Comparison of ENCODE assay signal across 6 mouse cellular contexts in the genomic region with DNA sequence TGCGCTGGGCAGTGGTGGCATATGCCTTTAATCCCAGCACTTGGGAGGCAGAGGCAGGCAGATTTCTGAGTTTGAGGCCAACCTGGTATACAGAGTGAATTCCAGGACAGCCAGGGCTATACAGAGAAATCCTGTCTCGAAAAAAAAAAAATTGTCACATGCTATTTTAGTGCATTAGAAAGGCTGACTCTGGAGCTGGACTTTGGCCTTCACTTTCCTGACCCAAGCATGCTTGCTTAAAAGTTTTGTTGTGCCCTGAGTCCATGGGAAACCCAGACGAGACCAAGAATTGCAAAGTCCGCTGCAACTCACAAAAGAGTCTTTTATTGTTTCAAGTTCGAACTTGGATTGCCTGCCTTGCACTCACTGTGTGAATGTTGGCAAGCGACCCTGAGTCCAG. TPM values are rescaled to one million over a fixed set of nuclear protein-coding genes. Genes with fewer than 3 reads are reported as not detected.
DNase-seq lines count a peak whose midpoint lies in the region; ATAC-seq and TF ChIP-seq lines count a peak whose summit lies in the region.
"Not testable (repeated sequence)": the region's sequence is repeated elsewhere in the genome, so short reads cannot be mapped to it uniquely, and the experiment has no call there.

No protein-coding gene starts in this region.

- 60% methylated on average over 6 of the region's 6 CpGs for WGBS in intestine, embryonic 14.5 days
- 38% methylated on average over 6 of the region's 6 CpGs for WGBS in intestine, postnatal 0 days
- 40% methylated on average over 6 of the region's 6 CpGs for WGBS in kidney, adult 2 months
- 41% methylated on average over 6 of the region's 6 CpGs for whole genome bisulfite sequencing in kidney, embryonic 16.5 days
- 39% methylated on average over 6 of the region's 6 CpGs for WGBS in liver, adult 2 months

- H3K36me3 ChIP-seq in intestine, embryonic 14.5 days (ENCODE audit: control insufficient read depth, insufficient read depth, low read length); intestine, postnatal 0 days (ENCODE audit: control insufficient read depth, insufficient read depth); kidney, adult 2 months (ENCODE audit: control insufficient read depth, insufficient read depth, low read length); kidney, embryonic 16.5 days (ENCODE audit: insufficient read depth, low read length); liver, adult 2 months (ENCODE audit: control insufficient read depth, insufficient read depth, low read length): not testable (repeated sequence)

- not testable (repeated sequence) for H3K27me3 ChIP-seq in intestine, embryonic 14.5 days (replicated peaks; ENCODE audit: control insufficient read depth, insufficient read depth, low read length); intestine, postnatal 0 days (replicated peaks; ENCODE audit: control insufficient read depth, insufficient read depth, low read length); kidney, adult 2 months (replicated peaks; ENCODE audit: control insufficient read depth, insufficient read depth, low read length); kidney, embryonic 16.5 days (ENCODE audit: insufficient read depth, low read length); liver, adult 2 months (ENCODE audit: control insufficient read depth, insufficient read depth, low read length)

- not testable (repeated sequence) for DNase-seq in intestine, embryonic 14.5 days (ENCODE audit: low spot score)
- peak; percentile 83 for DNase-seq in kidney, adult 2 months
- DNase-seq in kidney, postnatal 14 days, result peak; percentile 40
- DNase-seq in liver, adult 2 months (ENCODE audit: extremely low read depth, low read depth, low spot score), result peak; percentile 94

- peak overlapping the region; percentile 38; the same call in 1 of the 2 replicates for H3K27ac ChIP-seq in intestine, embryonic 14.5 days (ENCODE audit: low read depth)
- H3K27ac ChIP-seq in intestine, postnatal 0 days (ENCODE audit: low read depth, low read length), result peak overlapping the region; percentile 72
- H3K27ac ChIP-seq in kidney, adult 2 months (ENCODE audit: insufficient read depth, low read depth, low read length), result peak overlapping the region; percentile 66
- H3K27ac ChIP-seq in kidney, embryonic 16.5 days (ENCODE audit: low read length), result peak overlapping the region; percentile 9; the same call in 1 of the 2 replicates
- H3K27ac ChIP-seq in liver, adult 2 months (replicated peaks; ENCODE audit: insufficient read depth, low read depth, low read length), result peak overlapping the region; percentile 89

- H3K4me2 ChIP-seq in intestine, embryonic 14.5 days (ENCODE audit: low read length); intestine, postnatal 0 days (replicated peaks; ENCODE audit: low read depth); kidney, embryonic 16.5 days (replicated peaks; ENCODE audit: low read depth, low read length): not testable (repeated sequence)

- not testable (repeated sequence) for H3K9ac ChIP-seq in intestine, embryonic 14.5 days (ENCODE audit: low read length); intestine, postnatal 0 days (ENCODE audit: low read depth, low read length); kidney, embryonic 16.5 days (replicated peaks; ENCODE audit: low read length); liver, adult 2 months (ENCODE audit: low read depth, low read length)

- TF ChIP-seq CTCF in intestine, postnatal 0 days (IDR thresholded peaks at IDR 0.05; ENCODE audit: low read depth); kidney, adult 2 months (conservative IDR thresholded peaks at IDR 0.05; ENCODE audit: insufficient read depth, insufficient read length, low read depth, low read length); liver, adult 2 months (IDR thresholded peaks at IDR 0.05; ENCODE audit: low read depth, low read length): not testable (repeated sequence)

- not testable (repeated sequence) for H3K9me3 ChIP-seq in intestine, embryonic 14.5 days (ENCODE audit: control insufficient read depth, low read length); intestine, postnatal 0 days (ENCODE audit: control insufficient read depth); kidney, embryonic 16.5 days (ENCODE audit: low read length)

- not testable (repeated sequence) for ATAC-seq in intestine, embryonic 14.5 days (replicated peaks; ENCODE audit: low FRiP score, low TSS enrichment, low read depth); kidney, embryonic 16.5 days (ENCODE audit: low FRiP score, low TSS enrichment)
- peak; percentile 67 for ATAC-seq in intestine, postnatal 0 days

- H3K4me1 ChIP-seq in intestine, embryonic 14.5 days (replicated peaks; ENCODE audit: control insufficient read depth, insufficient read depth, low read length); intestine, postnatal 0 days (replicated peaks; ENCODE audit: control insufficient read depth, insufficient read depth, low read length); kidney, embryonic 16.5 days (ENCODE audit: insufficient read depth, low read length): not testable (repeated sequence)
- peaks cover 13% of the 10 kb centered on the region; the same call in 1 of the 2 replicates for H3K4me1 ChIP-seq in kidney, adult 2 months (ENCODE audit: control insufficient read depth, insufficient read depth, low read length)
- H3K4me1 ChIP-seq in liver, adult 2 months (ENCODE audit: control insufficient read depth, insufficient read depth, low read length), result peaks cover 14% of the 10 kb centered on the region

- TF ChIP-seq POLR2A in kidney, adult 2 months (IDR thresholded peaks at IDR 0.05; ENCODE audit: low read depth, low read length); liver, adult 2 months (IDR thresholded peaks at IDR 0.05; ENCODE audit: extremely low read depth, insufficient read depth, low read length): not testable (repeated sequence)

- H3K4me3 ChIP-seq in intestine, embryonic 14.5 days (ENCODE audit: low read depth, low read length); intestine, postnatal 0 days (ENCODE audit: low read depth, low read length); kidney, adult 2 months (ENCODE audit: insufficient read depth, low read depth, low read length); kidney, embryonic 16.5 days (ENCODE audit: low read length); liver, adult 2 months (ENCODE audit: insufficient read depth, low read depth, low read length): not testable (repeated sequence)

- not testable (repeated sequence) for H3K79me2 ChIP-seq in liver, adult 2 months (ENCODE audit: control insufficient read depth, insufficient read depth, low read length)

RNA-seq across cellular contexts. Expression of gene Ireb2, which starts 10.6 kb away (rescaled TPM):
- polyA plus RNA-seq in intestine, embryonic 14.5 days (2014; fragmentation: Nextera tagmentation; extraction: Ambion mirVana), result 39.4 and 46.0 TPM in 2 replicates
- 17.7 and 19.6 TPM in 2 replicates for polyA plus RNA-seq in intestine, postnatal 0 days (2015; fragmentation: Nextera tagmentation; extraction: Ambion mirVana)
- 8.6 and 10.0 TPM in 2 replicates for polyA plus RNA-seq in kidney, adult 2 months (2012; rRNA removed)
- 35.4 and 37.9 TPM in 2 replicates for polyA plus RNA-seq in kidney, embryonic 16.5 days (2015; fragmentation: Nextera tagmentation; extraction: Ambion mirVana)
- 53.8 and 58.7 TPM in 2 replicates for total RNA-seq in liver, adult 2 months (2014; rRNA removed)
- polyA plus RNA-seq in liver, adult 2 months (2012; rRNA removed), result 7.1 and 7.7 TPM in 2 replicates

Comparison
In these comparisons a context has a peak if more than half of its experiments do, and no peak if none do; other contexts are left out.
1. H3K27ac ChIP-seq: peak in every context shown above with its lines; median percentile 89 in liver, adult 2 months; 72 in intestine, postnatal 0 days; 66 in kidney, adult 2 months; 38 in intestine, embryonic 14.5 days; 9 in kidney, embryonic 16.5 days.